Mouse (Mus musculus): ENCODE results near the gene Eif3a.
A peak's percentile ranks its signal among the peaks of the same experiment; 100 is the strongest.

Gene Eif3a

GRCm38 (mm10) chr19:60790551-60791161 is at the start of gene Eif3a:
Gene Eif3a, minus strand, starts transcription at chr19:60790658.
- DNase-seq (ENCODE audit: low spot score) = peak; percentile 92

GRCm38 (mm10) chr19:60837747-60838146 is 47.3 kb upstream of the Eif3a start:
- DNase-seq (ENCODE audit: low spot score) = peak; percentile 69

- no peak for DNase-seq (ENCODE audit: low spot score)
Observed at GRCm38 (mm10) chr19:60818677-60819076, 28.2 kb upstream of the Eif3a start.

- no peak for DNase-seq (ENCODE audit: low spot score)
Observed at GRCm38 (mm10) chr19:60813133-60813532, 22.7 kb upstream of the Eif3a start.

- DNase-seq (ENCODE audit: low spot score) = no peak
Observed at GRCm38 (mm10) chr19:60812036-60812389, 21.6 kb upstream of the Eif3a start.

GRCm38 (mm10) chr19:60811098-60812035 is 20.9 kb upstream of the Eif3a start, which contains the start of gene Fam45a:
Gene Fam45a, plus strand, starts transcription at chr19:60811585.
- peak; percentile 89 for DNase-seq (ENCODE audit: low spot score)

GRCm38 (mm10) chr19:60809927-60810326 is 19.5 kb upstream of the Eif3a start:
- no peak for DNase-seq (ENCODE audit: low spot score)

GRCm38 (mm10) chr19:60804903-60805302 is 14.4 kb upstream of the Eif3a start:
- no peak for DNase-seq (ENCODE audit: low spot score)

- DNase-seq (ENCODE audit: low spot score) = no peak
Observed at GRCm38 (mm10) chr19:60799867-60800569, 9.6 kb upstream of the Eif3a start.

GRCm38 (mm10) chr19:60797415-60797814 is 7.0 kb upstream of the Eif3a start:
- DNase-seq (ENCODE audit: low spot score) = no peak

- DNase-seq (ENCODE audit: low spot score) = no peak
Observed at GRCm38 (mm10) chr19:60795244-60795643, 4.8 kb upstream of the Eif3a start.

GRCm38 (mm10) chr19:60793170-60793707 is 2.8 kb upstream of the Eif3a start:
- no peak for DNase-seq (ENCODE audit: low spot score)

- DNase-seq (ENCODE audit: low spot score) = no peak
Observed at GRCm38 (mm10) chr19:60791164-60791563, 706 bp upstream of the Eif3a start.

GRCm38 (mm10) chr19:60789919-60790506 is 445 bp downstream of the Eif3a start:
- DNase-seq (ENCODE audit: low spot score) = peak; percentile 54

- no peak for DNase-seq (ENCODE audit: low spot score)
Observed at GRCm38 (mm10) chr19:60789452-60789851, 1.0 kb downstream of the Eif3a start.

GRCm38 (mm10) chr19:60788214-60788960 is 2.1 kb downstream of the Eif3a start:
- no peak for DNase-seq (ENCODE audit: low spot score)

GRCm38 (mm10) chr19:60787465-60788150 is 2.9 kb downstream of the Eif3a start:
- no peak for DNase-seq (ENCODE audit: low spot score)

GRCm38 (mm10) chr19:60784712-60785111 is 5.7 kb downstream of the Eif3a start:
- DNase-seq (ENCODE audit: low spot score) = no peak

- DNase-seq (ENCODE audit: low spot score) = no peak
Observed at GRCm38 (mm10) chr19:60782034-60782433, 8.4 kb downstream of the Eif3a start.

- DNase-seq (ENCODE audit: low spot score) = no peak
Observed at GRCm38 (mm10) chr19:60773366-60773765, 17.1 kb downstream of the Eif3a start.

All from spleen, adult 12 weeks (tissue).